Mouse (Mus musculus) ES-Bruce4 (cell line): Measurements from ENCODE around the gene Usp47. TPM values are rescaled to one million over a fixed set of nuclear protein-coding genes. Genes with fewer than 3 reads are reported as not detected.

Source experiments
- H3K27ac ChIP-seq: 2 replicates; pipeline ENCODE4 v1.5.1; 2012; ENCODE audit warnings: low read length, inconsistent platforms; ENCODE audit not compliant: insufficient read depth
- H3K27me3 ChIP-seq: 2 replicates; pipeline ENCODE4 v1.6.1; 2012; ENCODE audit warnings: mild to moderate bottlenecking, low read length, inconsistent platforms; ENCODE audit not compliant: control insufficient read depth, poor library complexity, insufficient read depth, severe bottlenecking
- H3K36me3 ChIP-seq: 2 replicates; pipeline ENCODE4 v1.6.1; 2012; ENCODE audit warnings: inconsistent platforms, mild to moderate bottlenecking, low read length, moderate library complexity; ENCODE audit not compliant: control insufficient read depth, poor library complexity, insufficient read depth, severe bottlenecking
- H3K4me1 ChIP-seq: one replicate; pipeline ENCODE4 v1.8.1; 2011; ENCODE audit warnings: low read length; ENCODE audit not compliant: control insufficient read depth, insufficient read depth
- H3K4me3 ChIP-seq: 2 replicates; pipeline ENCODE4 v1.5.1; 2011; ENCODE audit warnings: low read depth, mild to moderate bottlenecking, low read length
- H3K9ac ChIP-seq: 2 replicates; pipeline ENCODE4 v1.6.1; 2012; ENCODE audit warnings: low read depth, mild to moderate bottlenecking, inconsistent platforms; ENCODE audit not compliant: poor library complexity, severe bottlenecking
- H3K9me3 ChIP-seq: replicated peaks from 2 replicates; pipeline ENCODE4 v1.6.1; 2012; ENCODE audit warnings: mild to moderate bottlenecking, low read length, inconsistent platforms; ENCODE audit not compliant: control insufficient read depth, poor library complexity, insufficient read depth, severe bottlenecking
- CTCF ChIP-seq: IDR thresholded peaks from one replicate; pipeline ENCODE4 v1.8.1; 2011; ENCODE audit warnings: low read depth, low read length
- EP300 ChIP-seq: IDR thresholded peaks from 2 replicates; pipeline ENCODE4 v1.6.1; 2011; ENCODE audit warnings: low read depth, low read length; ENCODE audit not compliant: insufficient read depth
- POLR2A ChIP-seq: IDR thresholded peaks from one replicate; pipeline ENCODE4 v1.8.1; 2011; ENCODE audit warnings: low read length; ENCODE audit not compliant: insufficient read depth
- polyA plus RNA-seq: library from polyadenylated mRNA; stranded (reverse); fragments of >200 nt; gene quantifications from 2 replicates; pipeline ENCODE4 v1.2.4, GENCODE M21; 2011; ENCODE audit warnings: low read depth; ENCODE audit not compliant: missing spikeins, insufficient read depth, insufficient read length

Gene Usp47
- polyA plus RNA-seq, 1 experiment: 63.3 TPM

DNA sequence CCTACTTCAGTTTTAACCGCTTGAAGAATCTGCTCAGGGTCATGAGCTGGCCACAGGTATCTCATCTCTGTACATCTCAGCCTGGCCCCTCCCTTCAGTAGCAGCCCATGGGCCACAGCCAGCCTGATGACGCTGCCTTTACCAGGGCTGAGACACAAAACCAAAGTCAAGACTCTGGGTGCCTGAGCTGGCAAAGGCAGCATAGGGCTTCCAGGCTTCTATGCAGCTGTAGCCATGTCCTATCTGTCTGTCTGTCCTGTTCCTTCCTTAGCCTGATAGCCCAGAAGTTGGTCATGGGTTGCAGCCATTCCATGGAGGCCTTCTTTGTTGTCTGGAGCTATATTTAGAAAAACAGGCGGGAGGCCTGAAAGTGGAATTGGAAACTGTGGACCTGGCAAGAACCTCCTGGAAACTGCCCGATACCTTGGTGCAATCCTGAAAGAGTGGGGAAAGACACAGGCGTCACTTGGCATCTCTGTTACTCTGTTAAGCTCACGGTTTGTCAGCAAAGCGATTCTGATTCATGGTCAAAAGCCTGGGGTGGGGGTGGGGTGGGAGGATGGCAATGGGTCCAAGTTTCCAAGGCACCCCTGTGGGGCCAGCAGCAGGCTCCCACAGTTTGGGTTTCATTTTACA, 102.4 kb downstream of the Usp47 start:
- Histone ChIP-seq H3K9ac (no peak overlapping the region), H3K36me3 (no peaks in the 10 kb centered on the region), H3K4me3 (no peak overlapping the region), H3K9me3 (no peaks in the 10 kb centered on the region), H3K27ac (no peak overlapping the region), H3K27me3 (no peaks in the 10 kb centered on the region), H3K4me1 (no peaks in the 10 kb centered on the region)
- no peak for TF ChIP-seq CTCF
- no peak for TF ChIP-seq POLR2A
- no peak for TF ChIP-seq EP300

DNA sequence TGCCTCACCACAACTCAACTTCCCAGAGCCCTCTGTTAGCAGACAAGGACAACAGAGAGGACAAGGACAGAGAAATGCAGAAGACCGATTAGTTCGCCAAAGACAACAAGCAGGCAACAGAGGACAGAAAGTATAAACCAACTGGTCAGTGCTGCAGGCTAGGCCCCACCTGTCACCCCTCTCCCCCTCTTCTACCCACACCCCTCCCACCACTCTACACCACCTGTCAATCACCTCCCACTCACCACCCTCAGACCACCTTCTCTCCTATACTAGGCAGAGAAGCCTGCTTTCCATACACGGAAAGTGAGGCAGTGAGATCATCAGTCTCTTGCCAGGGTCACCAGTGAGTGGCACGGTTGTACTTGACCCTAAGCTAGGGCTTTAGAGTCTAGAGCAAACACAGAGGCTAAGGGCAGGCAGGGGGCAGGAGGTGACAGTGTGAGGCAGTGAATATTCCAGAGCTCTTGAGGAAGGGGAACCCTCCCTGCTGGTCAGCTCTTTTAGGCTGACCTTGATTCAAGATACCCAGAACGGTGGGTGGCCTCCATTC, 103.9 kb downstream of the Usp47 start:
- Histone ChIP-seq H3K4me3 (no peak overlapping the region), H3K9ac (no peak overlapping the region), H3K27ac (no peak overlapping the region), H3K36me3 (no peaks in the 10 kb centered on the region), H3K4me1 (no peaks in the 10 kb centered on the region), H3K9me3 (no peaks in the 10 kb centered on the region), H3K27me3 (no peaks in the 10 kb centered on the region)
- no peak for TF ChIP-seq CTCF

DNA sequence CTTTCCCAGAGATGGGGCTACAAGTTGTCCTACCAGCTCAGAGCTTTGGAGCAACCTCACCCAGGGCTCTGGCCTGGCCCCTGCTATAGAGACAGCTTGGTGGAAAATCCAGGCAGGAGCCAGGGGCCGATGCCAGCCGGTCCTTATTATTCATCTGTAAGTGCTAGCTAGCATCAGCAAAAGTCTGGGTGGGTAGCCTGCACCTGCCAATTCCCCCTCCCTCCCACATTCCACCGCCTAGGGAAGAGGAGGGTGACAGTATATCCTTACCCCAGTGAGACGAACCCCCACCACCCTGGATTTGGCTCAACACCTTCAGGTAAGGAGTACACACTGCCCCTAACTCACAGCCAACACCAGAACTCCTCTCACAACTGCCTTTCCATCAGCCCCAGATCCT, 104.7 kb downstream of the Usp47 start:
- no peaks in the 10 kb centered on the region for H3K4me1 ChIP-seq
- no peak for TF ChIP-seq EP300
- no peak for TF ChIP-seq CTCF
- no peak for TF ChIP-seq POLR2A
- H3K27ac ChIP-seq: no peak overlapping the region

DNA sequence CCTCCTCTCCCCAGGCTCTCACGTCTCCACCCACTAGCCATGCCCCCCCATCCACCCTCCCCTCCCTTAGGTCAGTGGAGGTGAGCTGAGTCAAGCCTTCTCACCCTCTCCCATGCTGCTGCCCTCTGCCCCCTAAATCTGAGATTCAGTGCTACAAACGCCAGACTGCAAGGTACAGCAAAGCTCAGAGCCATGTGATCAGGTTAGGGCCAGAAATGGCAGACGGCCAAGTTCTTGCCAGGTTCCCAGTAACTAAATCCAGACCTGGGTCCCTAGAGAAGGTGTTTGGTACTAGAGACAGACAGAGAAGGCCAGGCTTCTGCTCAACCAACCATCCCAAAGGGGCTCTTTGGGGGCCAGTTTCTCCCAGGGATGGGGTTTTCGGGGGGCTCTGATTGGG, 105.5 kb downstream of the Usp47 start:
- no peak for TF ChIP-seq EP300
- TF ChIP-seq CTCF: no peak
- TF ChIP-seq POLR2A: no peak
- no peaks in the 10 kb centered on the region for H3K27me3 ChIP-seq
- no peak overlapping the region for H3K9ac ChIP-seq
- H3K4me1 ChIP-seq: no peaks in the 10 kb centered on the region
- no peak overlapping the region for H3K27ac ChIP-seq
- no peaks in the 10 kb centered on the region for H3K36me3 ChIP-seq
- no peak overlapping the region for H3K4me3 ChIP-seq
- H3K9me3 ChIP-seq: no peaks in the 10 kb centered on the region

More for the DNA sequence above, 104.7 kb downstream of the Usp47 start:
- H3K27me3 ChIP-seq: no peaks in the 10 kb centered on the region
- no peak overlapping the region for H3K9ac ChIP-seq
- no peaks in the 10 kb centered on the region for H3K36me3 ChIP-seq
- no peak overlapping the region for H3K4me3 ChIP-seq
- H3K9me3 ChIP-seq: no peaks in the 10 kb centered on the region

DNA sequence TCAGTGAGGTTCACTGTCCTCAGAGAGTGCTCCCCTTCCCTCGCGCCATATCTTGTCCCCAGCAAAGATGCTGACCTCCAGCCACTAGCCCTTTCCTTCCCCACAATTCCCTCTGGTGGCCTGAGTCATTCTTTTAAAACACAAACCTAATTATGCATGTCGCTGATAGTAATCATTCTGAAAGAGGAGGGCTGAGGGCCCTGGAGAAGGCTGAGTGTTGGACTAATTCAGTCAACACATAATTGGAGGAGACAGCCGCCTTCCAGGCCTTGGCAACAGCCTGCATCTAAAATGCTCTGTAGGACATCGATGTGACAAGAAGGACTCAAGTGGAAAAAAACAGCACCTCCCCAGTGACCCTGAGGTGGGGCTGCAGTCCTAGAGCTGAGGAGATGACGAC, 106.5 kb downstream of the Usp47 start:
- H3K9ac ChIP-seq: no peak overlapping the region
- no peak overlapping the region for H3K4me3 ChIP-seq
- no peaks in the 10 kb centered on the region for H3K4me1 ChIP-seq
- TF ChIP-seq CTCF (no peak), EP300 (no peak), POLR2A (no peak)
- H3K27me3 ChIP-seq: no peaks in the 10 kb centered on the region
- no peaks in the 10 kb centered on the region for H3K9me3 ChIP-seq
- H3K27ac ChIP-seq: no peak overlapping the region
- no peaks in the 10 kb centered on the region for H3K36me3 ChIP-seq

DNA sequence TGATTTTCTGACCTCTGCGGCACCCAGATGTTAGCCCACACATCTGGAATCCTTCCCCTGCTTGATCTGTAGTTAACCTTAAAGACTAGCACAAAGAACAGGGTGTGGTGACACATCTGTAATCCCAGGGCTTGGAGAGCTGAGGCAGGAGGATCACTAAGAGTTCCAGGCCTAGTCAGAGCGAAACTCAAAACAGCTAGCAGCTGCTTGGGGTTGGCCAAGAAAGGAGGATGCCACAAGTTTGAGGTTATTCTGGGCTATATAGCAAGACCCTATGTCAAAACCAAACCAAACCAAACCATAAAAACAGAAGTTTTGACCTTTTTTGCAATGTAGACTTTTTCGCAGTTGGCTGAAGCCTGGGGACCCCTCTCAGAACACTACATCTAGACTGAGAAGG, 107.4 kb downstream of the Usp47 start:
- H3K4me3 ChIP-seq: no peak overlapping the region
- no peaks in the 10 kb centered on the region for H3K36me3 ChIP-seq
- no peaks in the 10 kb centered on the region for H3K9me3 ChIP-seq
- H3K9ac ChIP-seq: no peak overlapping the region
- H3K27ac ChIP-seq: no peak overlapping the region
- no peaks in the 10 kb centered on the region for H3K4me1 ChIP-seq
- TF ChIP-seq CTCF (no peak), POLR2A (no peak)
- no peaks in the 10 kb centered on the region for H3K27me3 ChIP-seq
